Mouse (Mus musculus): ENCODE data around the gene Specc1. TPM values are rescaled to one million over a fixed set of nuclear protein-coding genes. Genes with fewer than 3 reads are reported as not detected.

The Specc1 gene
- total RNA-seq, 2 experiments from 2014 or later, result 69.6 to 74.4 TPM

GRCm38 (mm10) chr11:62215107-62215506 lies 258.5 kb downstream of the Specc1 start:
- no peak for TF ChIP-seq CTCF (IDR thresholded peaks at IDR 0.05)
- no peak overlapping the region for H3K27ac ChIP-seq
- H3K4me3 ChIP-seq, result no peak overlapping the region
- DNase-seq (ENCODE audit: extremely low spot score in 1 of 2, low spot score in 2 of 2), result no peak
- intact Hi-C loops (cut with DNase I), result no loop called here

- DNase-seq (ENCODE audit: extremely low spot score in 1 of 2, low spot score in 2 of 2), result no peak
- intact Hi-C loops (cut with DNase I), result no loop called here
- no peak for TF ChIP-seq CTCF (IDR thresholded peaks at IDR 0.05)
- Histone ChIP-seq H3K4me3 (no peak overlapping the region), H3K27ac (no peak overlapping the region)
These were observed 261.2 kb downstream of the Specc1 start for GRCm38 (mm10) chr11:62217751-62218150.

- H3K4me3 ChIP-seq, result no peak overlapping the region
- no peak for TF ChIP-seq CTCF (IDR thresholded peaks at IDR 0.05)
- intact Hi-C loops (cut with DNase I), result no loop called here
- no peak for DNase-seq (ENCODE audit: extremely low spot score in 1 of 2, low spot score in 2 of 2)
- H3K27ac ChIP-seq, result no peak overlapping the region
These were observed 264.4 kb downstream of the Specc1 start for GRCm38 (mm10) chr11:62220756-62221510.

- no peak overlapping the region for H3K4me3 ChIP-seq
- H3K27ac ChIP-seq, result no peak overlapping the region
- TF ChIP-seq CTCF (IDR thresholded peaks at IDR 0.05), result no peak
- intact Hi-C loops (cut with DNase I), result no loop called here
- no peak for DNase-seq (ENCODE audit: extremely low spot score in 1 of 2, low spot score in 2 of 2)
These were observed 266.9 kb downstream of the Specc1 start for GRCm38 (mm10) chr11:62223416-62223815.

- H3K4me3 ChIP-seq, result no peak overlapping the region
- no peak for DNase-seq (ENCODE audit: extremely low spot score in 1 of 2, low spot score in 2 of 2)
- intact Hi-C loops (cut with DNase I), result no loop called here
- no peak for TF ChIP-seq CTCF (IDR thresholded peaks at IDR 0.05)
- H3K27ac ChIP-seq, result no peak overlapping the region
These were observed 267.4 kb downstream of the Specc1 start for GRCm38 (mm10) chr11:62223962-62224361.

GRCm38 (mm10) chr11:62224797-62225196 lies 268.2 kb downstream of the Specc1 start:
- H3K27ac ChIP-seq, result no peak overlapping the region
- no peak overlapping the region for H3K4me3 ChIP-seq
- no peak for DNase-seq (ENCODE audit: extremely low spot score in 1 of 2, low spot score in 2 of 2)
- intact Hi-C loops (cut with DNase I), result no loop called here
- no peak for TF ChIP-seq CTCF (IDR thresholded peaks at IDR 0.05)

- no peak for TF ChIP-seq CTCF (IDR thresholded peaks at IDR 0.05)
These were observed 284.2 kb downstream of the Specc1 start for GRCm38 (mm10) chr11:62240631-62241261.

GRCm38 (mm10) chr11:62243871-62244270 lies 287.3 kb downstream of the Specc1 start:
- intact Hi-C loops (cut with DNase I), result no loop called here
- Histone ChIP-seq H3K4me3 (no peak overlapping the region), H3K27ac (no peak overlapping the region)
- no peak for TF ChIP-seq CTCF (IDR thresholded peaks at IDR 0.05)
- no peak for DNase-seq (ENCODE audit: extremely low spot score in 1 of 2, low spot score in 2 of 2)

More at GRCm38 (mm10) chr11:62240631-62241261, 284.2 kb downstream of the Specc1 start:
- intact Hi-C loops (cut with DNase I), result no loop called here
- Histone ChIP-seq H3K4me3 (no peak overlapping the region), H3K27ac (no peak overlapping the region)
- DNase-seq (ENCODE audit: extremely low spot score in 1 of 2, low spot score in 2 of 2), result no peak

- H3K27ac ChIP-seq, result no peak overlapping the region
- H3K4me3 ChIP-seq, result no peak overlapping the region
- intact Hi-C loops (cut with DNase I), result no loop called here
- TF ChIP-seq CTCF (IDR thresholded peaks at IDR 0.05), result no peak
- no peak for DNase-seq (ENCODE audit: extremely low spot score in 1 of 2, low spot score in 2 of 2)
These were observed 287.9 kb downstream of the Specc1 start for GRCm38 (mm10) chr11:62244471-62244870.

- H3K4me3 ChIP-seq, result peak overlapping the region; percentile 51
- no peak overlapping the region for H3K27ac ChIP-seq
- no peak for DNase-seq (ENCODE audit: extremely low spot score in 1 of 2, low spot score in 2 of 2)
- intact Hi-C loops (cut with DNase I), result no loop called here
- no peak for TF ChIP-seq CTCF (IDR thresholded peaks at IDR 0.05)
These were observed 291.3 kb downstream of the Specc1 start for GRCm38 (mm10) chr11:62247759-62248400.

- Histone ChIP-seq H3K4me3 (peak within 1 kb of the TSS; percentile 51), H3K27ac (peak within 1 kb of the TSS; percentile 61; the same call in 1 of the 2 replicates)
- DNase-seq (ENCODE audit: extremely low spot score in 1 of 2, low spot score in 2 of 2), result peak; percentile 40 to 43
- intact Hi-C loops (cut with DNase I), result no loop called here
- TF ChIP-seq CTCF (IDR thresholded peaks at IDR 0.05), result no peak
These were observed 292.1 kb downstream of the Specc1 start, which contains the start of gene Adora2b for GRCm38 (mm10) chr11:62248401-62249244. Gene Adora2b, plus strand, starts transcription at chr11:62248984.

Data from left cerebral cortex, adult 2 months (tissue).